Mouse (Mus musculus) left cerebral cortex, postnatal 25 days (tissue): ENCODE results near the gene Aak1. TPM values are rescaled to one million over a fixed set of nuclear protein-coding genes. Genes with fewer than 3 reads are reported as not detected.
"Not testable (repeated sequence)": the region's sequence is repeated elsewhere in the genome, so short reads cannot be mapped to it uniquely, and the experiment has no call there.

Experiments used
- DNase-seq, 2 experiments: peaks; one replicate each; pipeline ENCODE4 v3.0.0; 2022; ENCODE audit warnings: low spot score in 2 of 2, mixed read lengths in 1 of 2
- intact Hi-C: fragments of 180-260 bp; cut with DNase I; formaldehyde crosslinking; loops from one replicate; pipeline ENCODE4 v1.15.1; 2025
- total RNA-seq, 2 experiments: library from RNA; stranded (reverse); gene quantifications; 2 replicates each; pipeline ENCODE4 v1.2.3; 2021

The Aak1 gene
- total RNA-seq, 2 experiments from 2014 or later = 395 to 402 TPM

DNA sequence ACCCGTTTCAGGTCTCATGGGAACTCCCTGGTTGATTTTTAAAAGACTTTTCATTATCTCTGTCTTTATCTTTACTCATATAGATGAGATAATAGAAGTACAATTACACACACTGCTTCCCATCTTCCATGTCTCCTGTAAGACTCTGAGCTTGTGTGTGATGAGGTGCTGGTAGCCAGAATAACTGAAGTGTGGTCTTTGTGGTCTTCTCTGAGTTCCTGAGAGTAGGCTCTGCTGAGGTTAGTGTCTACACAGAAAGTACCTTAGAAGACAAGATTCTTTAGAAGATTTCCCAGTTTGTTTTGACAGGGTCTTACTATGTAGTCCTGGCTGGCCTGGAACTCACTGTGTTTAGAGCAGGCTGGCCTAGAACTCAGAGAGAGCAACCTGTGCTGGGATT is 27.1 kb downstream of the Aak1 start:
- intact Hi-C loops = no loop called here
- no peak for DNase-seq

DNA sequence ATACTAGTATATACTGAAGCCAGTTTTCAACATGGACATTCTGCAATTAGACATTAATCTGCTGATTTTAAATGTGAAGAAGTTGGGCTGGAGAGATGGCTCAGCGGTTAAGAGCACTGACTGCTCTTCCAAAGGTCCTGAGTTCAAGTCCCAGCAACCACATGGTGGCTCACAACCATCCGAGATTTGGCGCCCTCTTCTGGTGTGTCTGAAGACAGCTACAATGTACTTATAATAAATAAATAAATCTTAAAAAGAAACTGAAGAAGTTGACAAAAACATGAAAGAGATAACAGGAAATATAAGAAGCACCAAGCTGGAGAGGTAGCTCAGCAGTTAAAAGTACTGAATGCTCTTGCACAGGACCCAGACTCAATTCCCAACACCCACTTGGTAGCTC is 29.3 kb downstream of the Aak1 start:
- DNase-seq, intact Hi-C loops: not testable (repeated sequence)

GRCm38 (mm10) chr6:86879314-86879713 is 30.0 kb downstream of the Aak1 start:
- intact Hi-C loops = no loop called here
- peak; percentile 50 to 90 for DNase-seq

DNA sequence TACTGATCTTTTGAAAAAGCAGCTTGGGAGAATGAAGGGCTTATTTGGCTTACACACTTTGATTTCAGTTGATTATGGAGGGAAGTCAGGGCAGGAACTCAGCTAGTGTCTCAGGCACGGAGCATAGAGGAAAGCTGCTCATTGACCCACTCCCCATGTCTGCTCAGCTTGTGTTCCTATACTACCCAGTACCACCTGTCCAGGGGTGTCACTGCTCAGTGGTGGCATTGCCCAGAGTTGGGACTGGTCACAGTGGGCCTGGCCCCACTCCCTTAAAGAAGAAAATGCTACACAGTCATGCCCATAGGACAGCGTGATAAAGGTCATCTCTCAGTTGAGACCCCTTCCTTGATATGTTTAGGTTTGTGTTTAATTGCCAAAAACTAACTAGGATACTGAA is 34.9 kb downstream of the Aak1 start:
- intact Hi-C loops = no loop called here
- DNase-seq = no peak

DNA sequence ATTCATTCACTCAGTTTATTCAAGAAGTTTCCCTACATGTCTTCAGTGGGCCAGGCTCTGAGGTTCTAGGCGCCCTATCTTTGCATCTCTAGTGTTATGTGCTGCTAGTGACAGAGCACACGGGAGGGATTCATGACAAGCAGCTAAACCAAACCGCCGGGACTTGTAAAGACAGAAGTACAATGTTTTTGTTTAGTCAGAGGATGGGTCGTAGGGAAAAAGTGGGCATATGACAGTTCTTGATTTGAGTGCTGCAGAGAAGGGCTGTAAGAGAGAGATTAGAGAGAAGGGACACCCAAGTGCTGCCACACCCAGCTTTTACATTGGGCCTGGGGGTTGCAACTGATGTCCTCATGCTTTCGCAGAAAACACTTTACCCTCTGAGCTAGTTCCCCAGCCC is 35.4 kb downstream of the Aak1 start:
- intact Hi-C loops = no loop called here

GRCm38 (mm10) chr6:86885816-86886529 is 36.7 kb downstream of the Aak1 start:
- intact Hi-C loops = no loop called here
- no peak for DNase-seq

More for the DNA sequence above, 35.4 kb downstream of the Aak1 start:
- DNase-seq = no peak

DNA sequence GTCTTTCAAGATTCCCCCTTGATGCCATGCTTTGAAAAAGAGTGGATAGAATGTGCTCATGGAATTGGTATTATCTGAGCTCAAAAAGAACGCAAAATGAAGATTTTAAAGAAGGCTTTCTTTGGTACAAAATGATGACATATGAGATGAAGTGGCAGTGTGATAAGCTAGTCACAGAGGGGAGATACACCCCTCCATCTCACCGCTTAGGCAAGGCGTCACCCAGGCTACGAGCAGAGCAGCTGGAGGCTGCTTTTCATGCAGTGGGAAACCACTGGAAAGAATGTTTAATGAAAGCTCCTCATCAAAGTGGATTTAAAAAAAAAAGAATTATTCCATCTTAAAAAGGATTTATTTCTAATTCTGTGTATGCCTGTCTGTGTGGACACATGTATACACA is 37.5 kb downstream of the Aak1 start:
- intact Hi-C loops = no loop called here
- no peak for DNase-seq

GRCm38 (mm10) chr6:86897520-86897919 is 48.2 kb downstream of the Aak1 start:
- intact Hi-C loops = no loop called here
- DNase-seq = no peak

DNA sequence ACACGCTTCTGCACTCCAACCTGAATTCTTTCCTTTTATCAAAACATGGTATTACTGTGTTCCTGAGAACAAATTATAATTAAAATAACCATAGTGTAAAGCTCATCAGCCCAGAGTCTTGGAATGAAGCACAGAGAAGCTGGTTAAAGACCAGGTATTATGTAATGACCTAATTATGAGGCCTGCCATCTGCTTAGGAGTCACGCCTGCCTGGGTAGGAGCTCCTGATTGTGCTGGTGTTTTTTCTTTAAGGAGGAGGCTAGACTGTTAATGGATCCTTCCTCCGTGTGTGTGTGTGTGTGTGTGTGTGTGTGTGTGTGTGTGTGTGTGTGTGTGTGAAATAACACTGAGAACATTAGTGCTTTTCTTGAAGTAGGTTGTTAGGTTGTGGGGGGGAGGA is 49.7 kb downstream of the Aak1 start:
- peak in 1 of 2 experiments; percentile 26 for DNase-seq
- intact Hi-C loops = no loop called here

DNA sequence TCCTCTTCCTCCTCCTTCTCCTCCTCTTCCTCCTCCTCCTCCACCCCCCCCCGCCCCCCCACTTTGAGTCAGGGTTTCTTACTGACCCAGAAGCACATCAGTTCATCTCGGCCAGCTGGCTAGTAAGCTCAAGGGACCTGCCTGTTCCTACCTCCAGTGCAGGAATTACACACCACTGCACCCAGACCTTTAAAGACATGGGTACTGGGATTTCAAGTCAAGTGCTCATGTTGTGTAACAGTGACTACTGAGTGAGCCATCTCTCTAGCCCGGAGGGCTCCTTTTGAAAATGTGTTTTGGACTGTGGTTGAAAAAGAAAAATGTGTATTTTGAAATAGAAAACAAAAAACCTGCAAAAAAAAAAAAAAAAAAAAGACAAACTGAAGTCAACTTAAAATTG is 50.6 kb downstream of the Aak1 start:
- DNase-seq = no peak
- intact Hi-C loops = no loop called here

- DNase-seq = no peak
- intact Hi-C loops = no loop called here
These were observed 51.2 kb downstream of the Aak1 start for GRCm38 (mm10) chr6:86900546-86900945.

GRCm38 (mm10) chr6:86905500-86905899 is 56.2 kb downstream of the Aak1 start:
- intact Hi-C loops = no loop called here
- no peak for DNase-seq

DNA sequence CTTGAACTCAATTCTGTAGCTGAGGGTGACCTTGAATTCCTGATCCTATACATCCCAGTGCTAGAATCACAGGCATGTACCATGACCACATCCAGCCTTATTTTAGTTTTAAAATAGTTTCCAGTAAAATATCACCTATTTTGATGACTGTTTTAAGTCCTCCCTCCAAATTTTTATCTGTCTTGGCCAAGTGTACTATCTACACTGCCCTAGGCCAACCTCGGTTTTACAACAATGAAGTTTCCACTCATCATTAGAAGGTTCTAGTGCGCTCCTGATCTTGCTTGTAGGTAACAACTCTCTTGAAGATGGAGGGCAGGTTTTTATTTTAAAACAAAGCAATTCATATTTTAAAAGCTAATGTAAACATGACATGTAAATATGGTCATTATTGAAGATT is 57.9 kb downstream of the Aak1 start:
- intact Hi-C loops = no loop called here
- no peak for DNase-seq

GRCm38 (mm10) chr6:86908561-86909150 is 59.3 kb downstream of the Aak1 start:
- intact Hi-C loops = no loop called here
- no peak for DNase-seq

DNA sequence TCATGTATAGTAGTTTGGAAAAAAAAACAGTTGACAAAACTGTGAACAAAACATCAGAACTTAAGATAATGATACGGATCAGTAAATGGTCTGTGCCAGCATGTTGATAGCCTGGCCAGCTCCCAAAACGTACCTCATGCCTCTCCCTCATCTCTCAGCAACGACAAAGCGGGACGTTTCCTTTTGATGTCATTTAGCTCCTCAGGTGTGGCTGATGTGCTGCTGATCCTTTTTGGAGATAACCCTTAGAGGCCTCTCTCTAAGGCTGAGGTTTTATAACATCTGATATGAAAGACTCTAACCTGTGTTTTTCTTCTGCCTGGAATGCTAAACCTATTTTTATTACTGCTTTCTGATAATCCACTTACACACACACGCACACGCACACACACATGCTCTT is 60.6 kb downstream of the Aak1 start:
- intact Hi-C loops = no loop called here

DNA sequence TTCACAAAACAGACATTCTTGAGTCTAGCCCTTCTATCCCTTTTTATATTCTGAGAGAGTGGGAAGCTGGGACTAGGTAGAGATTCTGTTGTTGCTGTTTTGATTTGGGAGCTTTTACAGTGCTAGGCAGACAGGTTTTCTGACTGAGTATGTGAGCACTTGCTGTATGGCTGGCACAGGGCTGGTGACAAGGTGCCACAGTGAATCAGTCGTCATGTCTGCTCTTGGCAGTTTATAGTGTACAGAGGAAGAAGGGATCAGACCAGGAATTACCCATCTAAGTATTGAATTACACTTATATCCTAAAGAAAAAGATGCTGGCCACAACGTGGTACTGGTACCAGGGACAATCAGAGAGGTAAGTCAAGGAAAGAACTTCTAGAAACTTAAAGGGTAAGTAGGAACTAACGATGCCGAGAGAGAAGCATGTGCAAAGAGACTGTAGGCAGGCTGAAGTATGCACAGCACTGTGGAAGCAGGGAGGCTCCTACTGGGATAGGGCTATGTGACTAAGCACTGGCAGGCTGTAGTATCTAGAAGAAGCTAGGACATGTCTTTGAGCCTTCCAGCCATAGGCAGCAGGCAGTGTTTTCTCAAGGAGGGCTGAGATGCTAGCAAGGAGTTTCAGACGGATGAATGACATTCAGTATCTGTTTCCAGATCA is 67.0 kb downstream of the Aak1 start:
- intact Hi-C loops = loop anchor here (2.0 kb wide), 1 partner anchor 33 kb away; no protein-coding TSS in a partner anchor
- peak in 1 of 2 experiments; percentile 66 for DNase-seq

More for the DNA sequence above, 60.6 kb downstream of the Aak1 start:
- DNase-seq = no peak

- intact Hi-C loops = loop anchor here (1.0 to 2.0 kb wide), 2 partner anchors 34 to 68 kb away; partner anchors contain the start of gene Aak1
- peak in 1 of 2 experiments; percentile 69 for DNase-seq
These were observed 67.9 kb downstream of the Aak1 start for GRCm38 (mm10) chr6:86917231-86917630.

- intact Hi-C loops = no loop called here
- DNase-seq = peak in 1 of 2 experiments; percentile 42
These were observed 68.9 kb downstream of the Aak1 start for GRCm38 (mm10) chr6:86918058-86918835.

- intact Hi-C loops = loop anchor here (1.0 to 5.0 kb wide), 2 partner anchors 108 to 175 kb away; no protein-coding TSS in a partner anchor
- DNase-seq = peak; percentile 66 to 79
These were observed 72.6 kb downstream of the Aak1 start for GRCm38 (mm10) chr6:86921880-86922279.

DNA sequence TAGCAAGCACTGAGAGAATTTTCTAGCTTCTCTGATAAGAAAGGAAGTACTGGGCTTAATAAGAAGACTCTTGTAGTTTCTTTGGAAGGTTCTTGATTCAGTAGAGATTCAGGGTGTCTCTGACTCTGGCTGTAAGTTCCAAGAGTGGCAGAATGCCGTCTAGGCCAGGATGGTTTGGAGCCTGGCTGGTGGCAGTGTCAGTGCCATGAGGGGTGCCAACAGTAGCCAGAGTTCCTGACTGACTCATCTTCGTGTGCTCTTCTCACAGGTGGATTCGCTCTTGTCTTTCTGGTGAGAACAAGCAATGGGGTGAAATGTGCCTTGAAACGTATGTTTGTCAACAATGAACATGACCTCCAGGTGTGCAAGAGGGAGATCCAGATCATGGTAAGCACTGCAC is 75.4 kb downstream of the Aak1 start:
- no peak for DNase-seq
- intact Hi-C loops = loop anchor here (5.0 kb wide), 1 partner anchor 177 kb away; no protein-coding TSS in a partner anchor
